Mouse (Mus musculus) kidney, adult 2 months (tissue): ENCODE results near the gene Mthfsd.

Experiments used
- CTCF ChIP-seq: fragments of 200-500 bp; conservative IDR thresholded peaks from 2 replicates; pipeline ENCODE4 v1.5.1; 2011; ENCODE audit warnings: low read depth, mild to moderate bottlenecking, control low read depth, low read length, moderate library complexity, mixed read lengths; ENCODE audit not compliant: insufficient read depth, insufficient read length
- POLR2A ChIP-seq: fragments of 200-500 bp; IDR thresholded peaks from one replicate; pipeline ENCODE4 v1.6.1; 2011; ENCODE audit warnings: low read depth, low read length, control low read depth

DNA sequence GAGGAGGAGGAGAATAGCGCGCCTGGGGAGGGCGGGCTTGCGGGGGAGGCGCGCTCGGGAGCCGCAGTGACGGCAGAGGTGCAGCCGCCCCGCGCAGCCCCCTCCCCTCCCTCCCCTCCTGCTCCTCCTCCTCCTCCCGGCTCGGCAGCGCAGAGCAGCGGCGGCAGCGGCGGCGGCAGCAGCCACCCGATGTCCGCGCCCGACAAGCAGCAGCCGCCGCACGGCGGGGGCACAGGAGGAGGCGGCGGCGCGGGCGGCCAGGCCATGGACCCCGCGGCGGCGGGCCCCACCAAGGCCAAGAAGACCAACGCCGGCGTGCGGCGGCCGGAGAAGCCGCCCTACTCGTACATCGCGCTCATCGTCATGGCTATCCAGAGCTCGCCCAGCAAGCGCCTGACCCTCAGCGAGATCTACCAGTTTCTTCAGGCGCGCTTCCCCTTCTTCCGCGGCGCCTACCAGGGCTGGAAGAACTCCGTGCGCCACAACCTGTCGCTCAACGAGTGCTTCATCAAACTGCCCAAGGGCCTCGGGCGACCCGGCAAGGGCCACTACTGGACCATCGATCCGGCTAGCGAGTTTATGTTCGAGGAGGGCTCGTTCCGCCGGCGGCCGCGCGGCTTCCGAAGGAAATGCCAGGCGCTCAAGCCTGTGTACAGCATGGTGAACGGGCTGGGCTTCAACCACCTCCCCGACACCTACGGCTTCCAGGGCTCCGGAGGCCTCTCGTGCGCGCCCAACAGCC is 23.8 kb downstream of the Mthfsd start, which contains the start of gene Foxf1:
- TF ChIP-seq POLR2A (no peak), CTCF (no peak)
